Mouse (Mus musculus) hindbrain, embryonic 10.5 days (tissue): ENCODE results near the gene Hoxc9. TPM values are rescaled to one million over a fixed set of nuclear protein-coding genes. Genes with fewer than 3 reads are reported as not detected.

Source experiments
- DNase-seq: peaks from one replicate; pipeline ENCODE4 v3.0.0-alpha.2; 2017; ENCODE audit warnings: low spot score
- H3K27ac ChIP-seq: fragments of 300-500 bp; sonication (generic); 2 replicates; pipeline ENCODE4 v1.5.1; 2016; ENCODE audit warnings: mild to moderate bottlenecking, moderate library complexity
- H3K27me3 ChIP-seq: fragments of 300-500 bp; sonication (generic); 2 replicates; pipeline ENCODE4 v1.6.1; 2016; ENCODE audit warnings: mild to moderate bottlenecking; ENCODE audit not compliant: poor library complexity, insufficient read depth, severe bottlenecking
- H3K36me3 ChIP-seq: fragments of 300-500 bp; sonication (generic); 2 replicates; pipeline ENCODE4 v1.6.1; 2016; ENCODE audit warnings: mild to moderate bottlenecking, moderate library complexity
- H3K4me1 ChIP-seq: fragments of 300-500 bp; sonication (generic); replicated peaks from 2 replicates; pipeline ENCODE4 v1.6.1; 2016; ENCODE audit warnings: mild to moderate bottlenecking
- H3K4me3 ChIP-seq: fragments of 300-500 bp; sonication (generic); 2 replicates; pipeline ENCODE4 v1.5.1; 2016; ENCODE audit warnings: mild to moderate bottlenecking, moderate library complexity
- H3K9me3 ChIP-seq: fragments of 300-500 bp; sonication (generic); 2 replicates; pipeline ENCODE4 v1.6.1; 2016; ENCODE audit warnings: mild to moderate bottlenecking, moderate library complexity
- WGBS: fragments of 180-500 bp; shearing (Covaris S2); methylation state at CpG from one replicate; pipeline ENCODE4 v1.1.7; 2016; 5-methylcytosine and 5-hydroxymethylcytosine counted together
- microRNA counts: library from miRNA; unstranded; fragments of <30 nt; microRNA quantifications from one replicate; lab custom pipeline; 2017
- polyA plus RNA-seq: library from polyadenylated mRNA; unstranded; fragments of >200 nt; fragmentation: Nextera tagmentation; extraction: Ambion mirVana; gene quantifications from 2 replicates; pipeline ENCODE4 v1.2.1, GENCODE M21; 2016

Gene Hoxc9
- polyA plus RNA-seq, 1 experiment from 2014 or later: not detected

DNA sequence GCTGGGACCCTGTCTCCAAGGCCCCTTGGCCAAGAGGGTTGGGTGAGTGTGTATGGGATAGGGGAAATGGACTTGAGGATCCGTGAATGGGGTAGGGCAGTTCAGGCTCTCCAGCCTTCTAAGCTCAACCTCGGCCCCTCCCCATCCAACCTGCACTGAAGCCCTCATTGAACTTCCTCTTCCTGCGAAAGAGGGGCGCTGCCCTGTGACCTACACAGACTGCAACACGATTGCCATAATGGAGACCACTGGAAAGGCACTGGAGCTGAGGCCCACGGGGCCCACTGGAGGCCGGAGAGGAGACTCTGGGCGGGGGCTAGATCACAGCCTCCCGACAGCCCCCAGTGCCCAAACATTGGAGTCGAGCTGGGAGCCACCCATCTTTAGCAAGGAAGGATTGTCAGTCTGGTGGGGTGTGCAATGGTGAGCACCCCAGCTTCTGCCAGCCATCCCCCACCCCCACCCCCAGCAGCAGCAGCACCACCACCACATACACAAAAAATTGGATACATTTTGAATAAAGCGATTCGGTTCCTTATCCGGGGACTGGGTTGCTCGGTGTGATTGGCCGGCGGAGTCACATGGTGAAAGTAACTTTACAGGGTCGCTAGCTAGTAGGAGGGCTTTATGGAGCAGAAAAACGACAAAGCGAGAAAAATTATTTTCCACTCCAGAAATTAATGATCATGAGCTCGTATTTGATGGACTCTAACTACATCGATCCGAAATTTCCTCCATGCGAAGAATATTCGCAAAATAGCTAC lies 58.0 kb downstream of the Hoxc9 start:
- peaks cover 100% of the 10 kb centered on the region for H3K27me3 ChIP-seq
- no peak overlapping the region for H3K27ac ChIP-seq
- WGBS: under 1% methylated on average over 24 of the region's 24 CpGs
- H3K9me3 ChIP-seq: no peaks in the 10 kb centered on the region
- H3K4me1 ChIP-seq: peaks cover 7% of the 10 kb centered on the region; the same call in 1 of the 2 replicates
- no peaks in the 10 kb centered on the region for H3K36me3 ChIP-seq
- DNase-seq: peak; percentile 38
- peak overlapping the region; percentile 42 for H3K4me3 ChIP-seq

MicroRNAs within 50 kb of the gene (microRNA counts, 519-probe panel; counts per million panel counts)
- microRNA mmu-miR-615-3p (lab: Ali Mortazavi, UCI): 1,255 counts per million, percentile 77 among the panel's probes with 10 or more counts
- 1,255 counts per million, percentile 77 among the panel's probes with 10 or more counts for microRNA mmu-miR-615-5p (lab: Ali Mortazavi, UCI)

Other genes with a start within 250 kb of the Hoxc9 start
- 0.09 and 0.16 TPM in 2 replicates for gene Hoxc13, start 55.3 kb upstream of the Hoxc9 start, polyA plus RNA-seq
- gene Hoxc12, start 39.7 kb upstream of the Hoxc9 start, polyA plus RNA-seq: not detected in 2 replicates
- not detected in 2 replicates for gene Hoxc11, start 22.0 kb upstream of the Hoxc9 start, polyA plus RNA-seq
- not detected in 2 replicates for gene Hoxc10, start 9.6 kb upstream of the Hoxc9 start, polyA plus RNA-seq
- gene Hoxc5, start 9.0 kb upstream of the Hoxc9 start, polyA plus RNA-seq: 0.37 and 10.8 TPM in 2 replicates
- gene Hoxc8, start 14.2 kb downstream of the Hoxc9 start, polyA plus RNA-seq: not detected in 2 replicates
- gene Hoxc6, start 21.8 kb downstream of the Hoxc9 start, polyA plus RNA-seq: not detected in 2 replicates
- 1.5 and 29.6 TPM in 2 replicates for gene Hoxc4, start 42.5 kb downstream of the Hoxc9 start, polyA plus RNA-seq
- gene Smug1, start 190.7 kb downstream of the Hoxc9 start, polyA plus RNA-seq: 24.3 TPM in 2 replicates